Mouse (Mus musculus) CH12.LX (cell line): ENCODE results near the gene Tescl. TPM values are rescaled to one million over a fixed set of nuclear protein-coding genes. Genes with fewer than 3 reads are reported as not detected.
A peak's percentile ranks its signal among the peaks of the same experiment; 100 is the strongest.

Experiments
- DNase-seq: peaks from one replicate; pipeline ENCODE4 v3.0.0-alpha.2; 2013; ENCODE audit errors: extremely low read depth
- H3K27ac ChIP-seq: 2 replicates; pipeline ENCODE4 v1.5.1; 2012; ENCODE audit warnings: low read depth, mild to moderate bottlenecking, control low read depth, moderate library complexity; ENCODE audit not compliant: insufficient read depth
- H3K27me3 ChIP-seq: replicated peaks from 2 replicates; pipeline ENCODE3; 2012; ENCODE audit warnings: inconsistent platforms
- H3K36me3 ChIP-seq, 2 experiments: replicated peaks in 1 of 2; 2 replicates each; pipeline versions ENCODE3 to v1.6.1; 2012; ENCODE audit warnings: inconsistent platforms in 1 of 2, low read length in 1 of 2, mild to moderate bottlenecking in 1 of 2, mixed read lengths in 1 of 2, moderate library complexity in 1 of 2; ENCODE audit not compliant: control insufficient read depth in 1 of 2, insufficient read depth in 1 of 2
- H3K4me1 ChIP-seq, 2 experiments: 2 replicates each; pipeline ENCODE4 v1.6.1; 2012; ENCODE audit warnings: inconsistent platforms in 1 of 2, moderate library complexity in 1 of 2; ENCODE audit not compliant: insufficient read depth in 2 of 2, control insufficient read depth in 1 of 2
- H3K4me2 ChIP-seq: 2 replicates; pipeline ENCODE4 v1.6.1; 2012; ENCODE audit warnings: low read depth, mild to moderate bottlenecking, control low read depth; ENCODE audit not compliant: poor library complexity, insufficient read depth, severe bottlenecking
- H3K4me3 ChIP-seq, 3 experiments: fragments of 150-350 bp in 1 of 3; sonication (generic) in 1 of 3; replicated peaks in 1 of 3; 2 replicates each; pipeline versions ENCODE3 to v1.5.1; 2011 to 2012; ENCODE audit warnings: low read depth in 2 of 3, low read length in 2 of 3, mild to moderate bottlenecking in 2 of 3, moderate library complexity in 2 of 3, control low read depth in 1 of 3, improper control_type of control experiment in 1 of 3, inconsistent platforms in 1 of 3, mixed read lengths in 1 of 3; ENCODE audit not compliant: poor library complexity in 1 of 3
- H3K79me2 ChIP-seq: replicated peaks from 2 replicates; pipeline ENCODE4 v1.6.1; 2012; ENCODE audit warnings: mild to moderate bottlenecking, moderate library complexity; ENCODE audit not compliant: control insufficient read depth, poor library complexity, insufficient read depth, severe bottlenecking; ENCODE audit errors: extremely low read depth
- H3K9ac ChIP-seq: 2 replicates; pipeline ENCODE4 v1.6.1; 2012; ENCODE audit warnings: low read depth, mild to moderate bottlenecking, control low read depth, moderate library complexity; ENCODE audit not compliant: insufficient read depth
- H3K9me3 ChIP-seq: replicated peaks from 2 replicates; pipeline ENCODE3; 2012; ENCODE audit warnings: low read length, inconsistent platforms, mixed read lengths
- BHLHE40 ChIP-seq: IDR thresholded peaks from 2 replicates; pipeline ENCODE4 v1.6.1; 2011; ENCODE audit warnings: mild to moderate bottlenecking, low read depth, low read length, improper control_type of control experiment
- CHD1 ChIP-seq: IDR thresholded peaks from 2 replicates; pipeline ENCODE4 v1.6.1; 2012; ENCODE audit warnings: low read depth, low read length, improper control_type of control experiment, inconsistent platforms
- CTCF ChIP-seq, 2 experiments: IDR thresholded peaks in 1 of 2; conservative IDR thresholded peaks in 1 of 2; 2 replicates each; pipeline ENCODE4 v1.5.1; 2011 to 2012; ENCODE audit warnings: low read depth in 2 of 2, low read length in 2 of 2, improper control_type of control experiment in 1 of 2, inconsistent platforms in 1 of 2, mild to moderate bottlenecking in 1 of 2, moderate library complexity in 1 of 2
- E2F4 ChIP-seq: IDR thresholded peaks from 2 replicates; pipeline ENCODE4 v1.6.1; 2011; ENCODE audit warnings: low read depth, low read length, improper control_type of control experiment; ENCODE audit not compliant: insufficient replicate concordance
- EP300 ChIP-seq: IDR thresholded peaks from 2 replicates; pipeline ENCODE4 v1.6.1; 2011; ENCODE audit warnings: low read length, improper control_type of control experiment
- ETS1 ChIP-seq: conservative IDR thresholded peaks from 2 replicates; pipeline ENCODE4 v1.6.1; 2012; ENCODE audit warnings: low read depth, mild to moderate bottlenecking, inconsistent platforms, low read length, improper control_type of control experiment, moderate library complexity
- GABPA ChIP-seq: IDR thresholded peaks from 2 replicates; pipeline ENCODE4 v1.6.1; 2012; ENCODE audit warnings: low read depth, low read length, improper control_type of control experiment, inconsistent platforms; ENCODE audit not compliant: insufficient replicate concordance
- HCFC1 ChIP-seq: IDR thresholded peaks from 2 replicates; pipeline ENCODE4 v1.6.1; 2012; ENCODE audit warnings: low read depth, mild to moderate bottlenecking, inconsistent platforms, low read length, improper control_type of control experiment
- IRF4 ChIP-seq: IDR thresholded peaks from 2 replicates; pipeline ENCODE4 v1.6.1; 2014; ENCODE audit warnings: low read depth, mild to moderate bottlenecking, inconsistent platforms, low read length, improper control_type of control experiment
- JUN ChIP-seq: IDR thresholded peaks from 2 replicates; pipeline ENCODE4 v1.6.1; 2011; ENCODE audit warnings: low read depth, mild to moderate bottlenecking, low read length, improper control_type of control experiment, moderate library complexity; ENCODE audit not compliant: insufficient read depth
- JUND ChIP-seq: conservative IDR thresholded peaks from 2 replicates; pipeline ENCODE4 v1.6.1; 2011; ENCODE audit warnings: low read depth, low read length, improper control_type of control experiment
- MAFK ChIP-seq: IDR thresholded peaks from 2 replicates; pipeline ENCODE4 v1.6.1; 2011; ENCODE audit warnings: low read length, improper control_type of control experiment; ENCODE audit not compliant: insufficient replicate concordance
- MAX ChIP-seq: IDR thresholded peaks from 2 replicates; pipeline ENCODE4 v1.6.1; 2011; ENCODE audit warnings: low read length, improper control_type of control experiment
- MEF2A ChIP-seq: IDR thresholded peaks from 2 replicates; pipeline ENCODE4 v1.6.1; 2014; ENCODE audit warnings: low read depth, mild to moderate bottlenecking, inconsistent platforms, low read length, improper control_type of control experiment, borderline replicate concordance
- MXI1 ChIP-seq: IDR thresholded peaks from 2 replicates; pipeline ENCODE4 v1.6.1; 2011; ENCODE audit warnings: mild to moderate bottlenecking, low read depth, low read length, improper control_type of control experiment
- MYC ChIP-seq: IDR thresholded peaks from 2 replicates; pipeline ENCODE4 v1.6.1; 2011; ENCODE audit warnings: low read depth, mild to moderate bottlenecking, improper control_type of control experiment, low read length
- NELFE ChIP-seq: IDR thresholded peaks from 2 replicates; pipeline ENCODE4 v1.6.1; 2011; ENCODE audit warnings: low read depth, low read length, improper control_type of control experiment
- NRF1 ChIP-seq: IDR thresholded peaks from 2 replicates; pipeline ENCODE4 v1.6.1; 2014; ENCODE audit warnings: low read depth, mild to moderate bottlenecking, inconsistent platforms, low read length, improper control_type of control experiment, moderate library complexity
- POLR2A ChIP-seq: IDR thresholded peaks from 2 replicates; pipeline ENCODE4 v1.6.1; 2011; ENCODE audit warnings: low read depth, mild to moderate bottlenecking, improper control_type of control experiment, low read length
- POLR2AphosphoS2 ChIP-seq: IDR thresholded peaks from 2 replicates; pipeline ENCODE4 v1.6.1; 2011; ENCODE audit warnings: low read depth, low read length, improper control_type of control experiment
- RAD21 ChIP-seq: IDR thresholded peaks from 2 replicates; pipeline ENCODE4 v1.6.1; 2011; ENCODE audit warnings: low read depth, mild to moderate bottlenecking, low read length, improper control_type of control experiment, moderate library complexity
- RCOR1 ChIP-seq: conservative IDR thresholded peaks from 2 replicates; pipeline ENCODE4 v1.6.1; 2012; ENCODE audit warnings: low read depth, mild to moderate bottlenecking, inconsistent platforms, low read length, improper control_type of control experiment
- SIN3A ChIP-seq: IDR thresholded peaks from 2 replicates; pipeline ENCODE4 v1.6.1; 2012; ENCODE audit warnings: low read length, improper control_type of control experiment, inconsistent platforms
- SMC3 ChIP-seq: IDR thresholded peaks from 2 replicates; pipeline ENCODE4 v1.6.1; 2011; ENCODE audit warnings: low read depth, low read length, improper control_type of control experiment
- UBTF ChIP-seq: IDR thresholded peaks from 2 replicates; pipeline ENCODE4 v1.6.1; 2012; ENCODE audit warnings: low read depth, mild to moderate bottlenecking, inconsistent platforms, low read length, improper control_type of control experiment, moderate library complexity
- USF1 ChIP-seq: IDR thresholded peaks from 2 replicates; pipeline ENCODE4 v1.6.1; 2014; ENCODE audit warnings: low read depth, mild to moderate bottlenecking, inconsistent platforms, low read length, improper control_type of control experiment
- USF2 ChIP-seq: conservative IDR thresholded peaks from 2 replicates; pipeline ENCODE4 v1.6.1; 2011; ENCODE audit warnings: low read depth, low read length, improper control_type of control experiment
- ZC3H11A ChIP-seq: IDR thresholded peaks from 2 replicates; pipeline ENCODE4 v1.6.1; 2012; ENCODE audit warnings: low read depth, mild to moderate bottlenecking, inconsistent platforms, low read length, improper control_type of control experiment
- ZMIZ1 ChIP-seq: IDR thresholded peaks from 2 replicates; pipeline ENCODE4 v1.6.1; 2012; ENCODE audit warnings: low read depth, mild to moderate bottlenecking, inconsistent platforms, low read length, improper control_type of control experiment
- ZNF384 ChIP-seq: IDR thresholded peaks from 2 replicates; pipeline ENCODE4 v1.6.1; 2012; ENCODE audit warnings: low read depth, low read length, improper control_type of control experiment, inconsistent platforms
- dilution Hi-C: fragments of 300-500 bp; cut with MboI; formaldehyde crosslinking; loops from 2 replicates; pipeline ENCODE4 v1.14.3; 2020; ENCODE audit warnings: low sequenced_read_pairs; ENCODE audit not compliant: extremely low pct_unique_long_range_greater_than_20kb, extremely low pct_ligation_motif_present
- in situ Hi-C: fragments of 300-500 bp; cut with MboI; formaldehyde crosslinking; loops from 3 replicates; pipeline ENCODE4 v1.14.3; 2019; ENCODE audit warnings: low sequenced_read_pairs, low pct_ligation_motif_present, low pct_unique_long_range_greater_than_20kb, mixed read lengths
- polyA plus RNA-seq: library from polyadenylated mRNA; unstranded; fragments of >175 nt; gene quantifications from 2 replicates; pipeline ENCODE4 v1.2.1, GENCODE M21; 2012; ENCODE audit warnings: low read depth; ENCODE audit not compliant: insufficient read length
- total RNA-seq, 2 experiments: library from RNA; depleted of rRNA; stranded (reverse); fragments of 300-350 nt in 1 of 2; fragments of >200 nt in 1 of 2; gene quantifications; 2 replicates each; pipeline ENCODE4 v1.2.3; 2012 to 2014

The Tescl gene
- total RNA-seq (2012; rRNA removed) (not detected in 2 replicates), total RNA-seq (2014; rRNA removed) (not detected in 2 replicates), polyA plus RNA-seq (not detected in 2 replicates)

DNA sequence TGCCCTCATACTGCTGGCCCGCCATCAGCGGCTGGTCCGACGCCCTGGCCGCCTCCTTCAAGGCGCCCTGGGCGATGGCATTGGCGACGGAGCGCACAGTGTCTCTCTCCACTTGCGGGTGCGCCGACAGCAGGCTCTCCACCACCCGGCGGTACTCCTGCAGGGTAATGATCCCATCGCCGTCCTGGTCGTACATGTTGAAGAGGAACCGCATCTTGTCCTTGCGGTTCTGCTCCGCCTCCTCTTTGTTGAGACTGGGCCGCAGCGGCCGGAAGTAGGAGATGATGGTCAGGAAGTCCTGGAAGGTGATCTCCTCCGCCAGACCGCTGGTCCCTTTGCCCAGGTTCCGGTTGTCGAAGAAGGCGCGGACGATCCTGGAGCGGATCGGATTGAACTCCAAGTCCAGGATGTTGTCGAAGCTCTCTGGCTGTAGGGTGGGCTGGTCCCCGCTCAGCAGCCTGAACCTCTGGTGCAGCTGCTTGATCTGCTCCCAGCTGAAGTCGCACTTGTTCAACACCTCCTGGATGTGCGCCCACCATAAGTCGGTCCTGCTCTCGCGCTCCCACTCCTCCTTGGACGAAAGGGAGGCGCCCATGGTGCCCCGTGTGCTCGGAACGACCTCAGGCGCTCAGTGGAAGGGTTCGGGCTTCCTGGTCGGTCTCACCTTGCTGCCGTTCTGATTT lies at the start of gene Tescl:
Gene Tescl (minus strand): TSS at position 633 of the 683 bp plus-strand sequence.
- dilution Hi-C loops: no loop called here
- no peak for DNase-seq
- TF ChIP-seq JUND (no peak), MAX (no peak), MYC (no peak), IRF4 (no peak), ZNF384 (no peak), CHD1 (no peak), NRF1 (no peak)
- H3K9me3 ChIP-seq: peaks cover 5% of the 10 kb centered on the region
- peaks cover 50% of the 10 kb centered on the region for H3K27me3 ChIP-seq
- no peak within 1 kb of the TSS for H3K27ac ChIP-seq
- H3K36me3 ChIP-seq: no peaks in the 10 kb centered on the region
- H3K79me2 ChIP-seq: no peaks in the 10 kb centered on the region
- H3K9ac ChIP-seq: no peak within 1 kb of the TSS
- no peak within 1 kb of the TSS for H3K4me2 ChIP-seq
- no peaks in the 10 kb centered on the region for H3K4me1 ChIP-seq
- in situ Hi-C loops: no loop called here
- H3K4me3 ChIP-seq: no peak within 1 kb of the TSS

DNA sequence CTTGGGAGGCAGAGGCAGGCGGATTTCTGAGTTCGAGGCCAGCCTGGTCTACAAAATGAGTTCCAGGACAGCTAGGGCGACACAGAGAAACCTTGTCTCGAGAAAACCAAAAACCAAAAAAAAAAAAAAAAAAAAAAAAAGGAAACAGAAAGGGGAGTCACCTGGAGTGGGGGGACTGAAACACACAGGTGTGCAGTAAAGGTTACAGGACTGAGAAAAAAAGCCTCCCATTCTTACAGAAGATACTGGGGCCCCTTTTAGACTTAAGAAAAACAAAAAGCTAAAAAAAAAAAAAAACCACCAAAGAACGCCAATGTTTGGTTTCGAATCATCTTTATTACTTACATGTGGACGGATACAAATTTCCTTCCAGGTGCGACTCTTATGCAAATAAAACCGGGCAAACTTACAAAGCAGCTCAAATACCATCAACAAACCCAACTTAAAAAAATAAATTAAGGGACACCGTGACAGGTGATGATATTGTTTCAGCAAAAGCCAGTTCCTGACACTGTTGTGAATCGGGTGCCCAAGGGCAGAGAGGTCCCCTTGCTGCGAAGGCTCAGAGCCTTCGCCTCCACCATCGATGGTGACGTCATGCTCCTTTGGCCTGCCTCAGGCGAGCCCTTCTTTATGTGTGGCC lies 49.1 kb upstream of the Tescl start:
- Histone ChIP-seq H3K27ac (no peak overlapping the region), H3K4me2 (no peak overlapping the region; the same call in 1 of the 2 replicates)
- in situ Hi-C loops: loop anchor here (25.0 kb wide), 1 partner anchor 421 kb away; the partner anchor contains the start of genes Vmn1r180 and Vmn1r181
- no peak for TF ChIP-seq CTCF (conservative IDR thresholded peaks at IDR 0.05 in 1 of 2, IDR thresholded peaks at IDR 0.05 in 1 of 2; ENCODE audit: low read depth in 2 of 2, low read length in 2 of 2)
- TF ChIP-seq USF2: no peak
- no peak for TF ChIP-seq BHLHE40
- no peak for TF ChIP-seq USF1
- no peak for TF ChIP-seq SMC3
- TF ChIP-seq MXI1: no peak
- no peak for TF ChIP-seq MAFK
- TF ChIP-seq RCOR1: no peak
- no peak for TF ChIP-seq MAX
- TF ChIP-seq CHD1: no peak
- 0 out of 2 replicates have a peak, but pooled peaks have one; percentile 22 for TF ChIP-seq JUND
- no peak for TF ChIP-seq ZC3H11A
- TF ChIP-seq SIN3A: no peak
- TF ChIP-seq JUN: no peak
- TF ChIP-seq EP300: peak; percentile 46; the same call in 1 of the 2 replicates
- no peak for TF ChIP-seq E2F4
- no peak for TF ChIP-seq HCFC1
- peak; percentile 92 for TF ChIP-seq ZNF384
- no peak for TF ChIP-seq NELFE
- TF ChIP-seq MYC: no peak
- TF ChIP-seq ETS1: 0 out of 2 replicates have a peak, but pooled peaks have one; percentile 14
- TF ChIP-seq ZMIZ1: no peak
- no peak for TF ChIP-seq UBTF
- TF ChIP-seq GABPA: no peak
- no peak for TF ChIP-seq MEF2A
- TF ChIP-seq POLR2AphosphoS2: no peak
- TF ChIP-seq RAD21: no peak
- TF ChIP-seq POLR2A: no peak

More for the DNA sequence above, 49.1 kb upstream of the Tescl start:
- no peaks in the 10 kb centered on the region for H3K27me3 ChIP-seq
- H3K79me2 ChIP-seq: no peaks in the 10 kb centered on the region
- no peak overlapping the region for H3K4me3 ChIP-seq
- no peak for DNase-seq
- no peak overlapping the region for H3K9ac ChIP-seq
- H3K4me1 ChIP-seq: peaks cover 28 to 73% of the 10 kb centered on the region in 2 experiments
- dilution Hi-C loops: no loop called here
- no peaks in the 10 kb centered on the region for H3K9me3 ChIP-seq
- H3K36me3 ChIP-seq: peaks cover 0 to 25% of the 10 kb centered on the region in 2 experiments
